Mouse (Mus musculus): ENCODE results near the gene Nkg7.

DNA sequence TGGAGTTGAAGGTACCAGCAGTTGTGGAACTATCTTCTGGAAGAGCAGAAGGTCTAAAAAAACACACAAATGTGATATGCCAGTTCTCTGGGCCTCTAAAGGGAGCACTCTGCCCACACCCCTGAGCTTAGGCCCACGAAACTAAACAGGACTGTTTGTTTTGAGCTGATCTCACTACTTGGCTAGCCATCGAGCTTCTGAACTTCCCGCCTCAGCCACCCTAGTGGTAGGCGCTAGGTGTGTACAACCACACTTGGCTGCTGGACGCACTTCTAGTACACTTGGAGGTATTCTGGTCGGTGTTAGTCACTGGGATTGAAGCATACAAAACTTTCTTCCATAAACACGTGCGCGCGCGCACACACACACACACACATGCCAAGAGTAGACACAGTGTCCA lies 14.9 kb downstream of the Nkg7 start:
- TF ChIP-seq POLR2A (IDR thresholded peaks at IDR 0.05; ENCODE audit: borderline replicate concordance, insufficient read depth, low read length) = no peak
- no peak for TF ChIP-seq CTCF (IDR thresholded peaks at IDR 0.05; ENCODE audit: borderline replicate concordance, insufficient read depth, low read depth, low read length)

All from cerebellum, adult 2 months (tissue).